8 mouse cellular contexts compared by ENCODE assay signal in the genomic region with DNA sequence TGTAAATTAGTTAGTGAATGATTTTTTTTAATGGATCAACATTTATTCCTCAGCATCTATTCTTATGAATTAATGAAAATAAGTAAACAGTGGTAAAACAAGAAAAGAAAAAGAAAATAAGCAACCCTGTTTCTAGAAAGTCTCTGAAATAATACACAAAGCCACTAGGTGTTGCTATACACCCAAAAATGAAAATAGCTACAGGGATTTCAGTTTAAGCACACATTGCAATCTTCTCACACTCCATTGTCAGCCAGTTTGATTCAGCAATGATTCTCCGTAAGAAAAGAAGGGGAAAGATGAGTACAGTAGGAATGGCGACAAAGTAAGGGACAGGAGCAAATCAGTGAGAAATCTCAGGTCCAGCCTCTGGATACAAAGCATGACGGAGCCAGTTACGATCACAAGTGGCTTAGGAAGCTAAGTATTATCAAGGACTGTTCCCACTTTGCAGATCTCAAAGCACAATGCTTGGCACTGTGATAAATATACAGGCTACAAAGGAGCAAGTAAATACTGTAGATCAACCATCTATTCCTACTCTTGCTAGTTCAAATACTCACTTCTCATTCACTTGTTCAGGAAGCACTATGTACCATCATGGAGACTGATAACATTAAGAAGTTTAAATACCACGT.
DNase-seq lines count a peak whose midpoint lies in the region; ATAC-seq and TF ChIP-seq lines count a peak whose summit lies in the region.

No protein-coding gene starts in this region.

- no peaks in the 10 kb centered on the region for H3K27me3 ChIP-seq in cerebellum, adult 2 months (ENCODE audit: control insufficient read depth, insufficient read depth, low read length)

- no peak for ATAC-seq in erythroid progenitor cell, adult 5-6 weeks (replicated peaks; ENCODE audit: low FRiP score, poor library complexity, severe bottlenecking)

- WGBS in cerebellum, adult 2 months = 73% methylated on average over 5 of the region's 5 CpGs

- H3K4me3 ChIP-seq in cerebellum, adult 2 months (replicated peaks; ENCODE audit: insufficient read depth, low read depth, low read length) = no peak overlapping the region

- TF ChIP-seq POLR2A in cerebellum, adult 2 months (IDR thresholded peaks at IDR 0.05; ENCODE audit: borderline replicate concordance, insufficient read depth, low read length) = no peak

- no peaks in the 10 kb centered on the region for H3K4me1 ChIP-seq in cerebellum, adult 2 months (ENCODE audit: control insufficient read depth, insufficient read depth, low read length)

- DNase-seq in cerebellum, adult 2 months = peak; percentile 13 to 17
- DNase-seq in cerebellum, postnatal 4 days (ENCODE audit: low spot score in 2 of 2) = no peak
- peak; percentile 6 to 37 for DNase-seq in left cerebral cortex, postnatal 25 days (ENCODE audit: low spot score in 2 of 2)
- DNase-seq in left cerebral cortex, postnatal 4 days = no peak
- DNase-seq in c-Kit-positive CD71-positive TER-119-positive erythroid progenitor cells, embryonic 14.5 days (ENCODE audit: low spot score) = peak; percentile 8
- peak; percentile 28 for DNase-seq in lung, postnatal 10 days
- DNase-seq in thymus, adult 18-20 months = no peak

- TF ChIP-seq CTCF in cerebellum, adult 2 months (IDR thresholded peaks at IDR 0.05; ENCODE audit: borderline replicate concordance, insufficient read depth, low read depth, low read length) = peak; percentile 16; the same call in 1 of the 2 replicates

- H3K27ac ChIP-seq in cerebellum, adult 2 months (ENCODE audit: insufficient read depth, low read length) = no peak overlapping the region

- intact Hi-C loops in left cerebral cortex, postnatal 25 days (cut with DNase I) = loop anchor here (2.0 to 10.0 kb wide), 4 partner anchors 38 to 482 kb away; no protein-coding TSS in a partner anchor
- intact Hi-C loops in left cerebral cortex, postnatal 4 days (cut with DNase I) = loop anchor here (5.0 kb wide), 3 partner anchors 38 to 483 kb away; no protein-coding TSS in a partner anchor

Comparison
In these comparisons a context has a peak if more than half of its experiments do, and no peak if none do; other contexts are left out.
1. DNase-seq: peak in cerebellum, adult 2 months (2 of 2), left cerebral cortex, postnatal 25 days (2 of 2), c-Kit-positive CD71-positive TER-119-positive erythroid progenitor cells, embryonic 14.5 days (single experiment) and lung, postnatal 10 days (single experiment); none in cerebellum, postnatal 4 days (0 of 2), left cerebral cortex, postnatal 4 days (single experiment) and thymus, adult 18-20 months (0 of 2).